Mouse (Mus musculus) lung, adult 2 months (tissue): ENCODE data around the gene Dab1.

Experiments
- CTCF ChIP-seq: fragments of 200-500 bp; IDR thresholded peaks from 2 replicates; pipeline ENCODE4 v1.5.1; 2011; ENCODE audit warnings: mild to moderate bottlenecking, low read length, control low read depth; ENCODE audit not compliant: insufficient read depth
- POLR2A ChIP-seq: fragments of 200-500 bp; IDR thresholded peaks from 2 replicates; pipeline ENCODE4 v1.6.1; 2011; ENCODE audit warnings: low read depth, mild to moderate bottlenecking, control low read depth, low read length, borderline replicate concordance; ENCODE audit errors: extremely low read depth

DNA sequence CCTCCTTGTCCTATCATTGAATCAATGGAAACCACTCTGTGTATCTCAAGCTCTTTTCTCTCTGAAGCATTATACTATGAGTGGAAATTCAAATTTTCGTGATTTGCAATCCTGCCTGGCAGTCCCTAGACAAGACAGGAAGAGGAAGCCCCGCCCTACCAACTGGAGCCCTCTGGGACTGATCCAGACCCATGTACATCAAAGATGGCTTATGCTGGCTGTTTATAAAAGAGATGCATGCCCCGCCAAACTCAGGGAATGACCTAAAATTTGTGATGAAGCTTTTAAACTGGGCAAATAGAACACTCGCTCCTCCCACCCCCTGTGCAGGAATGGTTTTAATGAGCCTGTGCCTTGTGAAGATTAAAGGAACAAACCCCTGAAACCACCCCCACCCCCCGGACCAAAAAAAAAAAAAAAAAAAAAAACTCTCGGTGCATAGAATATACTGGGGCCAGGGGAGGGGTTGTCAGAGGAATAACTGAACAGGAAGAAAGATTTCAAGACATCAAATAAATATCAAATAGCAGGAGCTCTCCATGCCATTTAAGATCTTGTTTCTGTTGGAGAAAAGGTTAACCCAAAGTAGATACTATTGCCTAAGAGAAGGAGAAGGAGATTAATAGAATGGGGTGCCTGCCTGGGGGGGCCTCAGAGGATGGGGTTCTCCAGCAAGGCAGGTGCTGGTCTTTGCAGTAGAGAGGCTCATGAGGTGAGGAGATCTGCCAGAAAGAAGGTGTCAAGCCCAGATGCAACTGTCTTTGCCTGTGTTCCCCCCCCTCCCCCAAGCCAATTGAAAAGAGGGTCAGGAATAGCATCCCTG lies 1024.6 kb downstream of the Dab1 start:
- TF ChIP-seq CTCF (no peak), POLR2A (no peak)
